Mouse (Mus musculus) fibroblast of lung, adult 2 months (primary cell): ENCODE results near the gene Gpkow.
A peak's percentile ranks its signal among the peaks of the same experiment; 100 is the strongest.

Experiments used
- DNase-seq: peaks from one replicate; pipeline ENCODE4 v3.0.0-alpha.2; 2011; ENCODE audit warnings: low read depth

The Gpkow gene

GRCm38 (mm10) chrX:7696954-7697381, at the start of gene Gpkow:
Gene Gpkow, plus strand, starts transcription at chrX:7697131.
- peak; percentile 76 for DNase-seq

GRCm38 (mm10) chrX:7648671-7649304, 48.1 kb upstream of the Gpkow start:
- DNase-seq: peak; percentile 94

GRCm38 (mm10) chrX:7657221-7657639, 39.7 kb upstream of the Gpkow start, which contains the start of gene Prickle3:
Gene Prickle3, plus strand, starts transcription at chrX:7657260.
- DNase-seq: no peak

GRCm38 (mm10) chrX:7658031-7658784, 38.7 kb upstream of the Gpkow start:
- no peak for DNase-seq

GRCm38 (mm10) chrX:7658785-7659589, 37.9 kb upstream of the Gpkow start:
- no peak for DNase-seq

- DNase-seq: no peak
Measured at GRCm38 (mm10) chrX:7661086-7661485, 35.8 kb upstream of the Gpkow start.

- no peak for DNase-seq
Measured at GRCm38 (mm10) chrX:7662936-7663335, 34.0 kb upstream of the Gpkow start.

GRCm38 (mm10) chrX:7664791-7665190, 32.1 kb upstream of the Gpkow start:
- no peak for DNase-seq

GRCm38 (mm10) chrX:7665739-7666502, 31.0 kb upstream of the Gpkow start:
- no peak for DNase-seq

GRCm38 (mm10) chrX:7670390-7670881, 26.5 kb upstream of the Gpkow start:
- DNase-seq: no peak

- DNase-seq: no peak
Measured at GRCm38 (mm10) chrX:7670921-7671623, 25.9 kb upstream of the Gpkow start, which contains the start of gene Plp2. Gene Plp2, minus strand, starts transcription at chrX:7671390.

GRCm38 (mm10) chrX:7672739-7673138, 24.2 kb upstream of the Gpkow start:
- DNase-seq: no peak

- no peak for DNase-seq
Measured at GRCm38 (mm10) chrX:7673578-7674281, 23.2 kb upstream of the Gpkow start.

GRCm38 (mm10) chrX:7674284-7675000, 22.5 kb upstream of the Gpkow start:
- no peak for DNase-seq

- DNase-seq: no peak
Measured at GRCm38 (mm10) chrX:7675001-7675380, 21.9 kb upstream of the Gpkow start.

GRCm38 (mm10) chrX:7678986-7679385, 17.9 kb upstream of the Gpkow start:
- no peak for DNase-seq

GRCm38 (mm10) chrX:7679405-7680056, 17.4 kb upstream of the Gpkow start:
- peak; percentile 54 for DNase-seq

- DNase-seq: no peak
Measured at GRCm38 (mm10) chrX:7680057-7680412, 16.9 kb upstream of the Gpkow start.

- no peak for DNase-seq
Measured at GRCm38 (mm10) chrX:7680864-7681263, 16.1 kb upstream of the Gpkow start, which contains the start of gene Magix. Gene Magix, minus strand, starts transcription at chrX:7681251.
